Mouse (Mus musculus): ENCODE results near the gene Neurl4.
"Not testable (repeated sequence)": the region's sequence is repeated elsewhere in the genome, so short reads cannot be mapped to it uniquely, and the experiment has no call there.

- TF ChIP-seq CTCF, EP300 (IDR thresholded peaks at IDR 0.05; ENCODE audit: low read depth): not testable (repeated sequence)
Measured at GRCm38 (mm10) chr11:69955618-69956017, 54.7 kb downstream of the Neurl4 start.

All from heart, postnatal 0 days (tissue).